Mouse (Mus musculus): ENCODE measurements around the gene Olfr155. TPM values are rescaled to one million over a fixed set of nuclear protein-coding genes. Genes with fewer than 3 reads are reported as not detected.

The Olfr155 gene
- not detected for polyA plus RNA-seq (2014; fragmentation: Illumina TruSeq; extraction: RNeasy Lipid Tissue Mini Kit (QIAGEN cat#74804); ENCODE audit: low read depth, low replicate concordance)

GRCm38 (mm10) chr4:43851265-43851664 lies at the start of gene Olfr155:
Olfr155 (plus strand) TSS chr4:43851565.

GRCm38 (mm10) chr4:43823845-43824337 lies 27.5 kb upstream of the Olfr155 start, which contains the start of gene Olfr156:
Olfr156 (minus strand) TSS chr4:43823895.

GRCm38 (mm10) chr4:43840101-43840500 lies 11.3 kb upstream of the Olfr155 start, which contains the start of gene Olfr157:
Olfr157 (minus strand) TSS chr4:43840201.

GRCm38 (mm10) chr4:43875160-43875918 lies 24.0 kb downstream of the Olfr155 start, which contains the start of gene Reck:
Reck (plus strand) TSS chr4:43875530.

Other genes with a start within 250 kb of the Olfr155 start
- gene Npr2, start 219.6 kb upstream of the Olfr155 start, polyA plus RNA-seq (2014; fragmentation: Illumina TruSeq; extraction: RNeasy Lipid Tissue Mini Kit (QIAGEN cat#74804); ENCODE audit: low read depth, low replicate concordance), result 3.2 TPM
- not detected for gene Spag8, start 198.0 kb upstream of the Olfr155 start, polyA plus RNA-seq (2014; fragmentation: Illumina TruSeq; extraction: RNeasy Lipid Tissue Mini Kit (QIAGEN cat#74804); ENCODE audit: low read depth, low replicate concordance)
- 8.2 TPM for gene Hint2, start 195.1 kb upstream of the Olfr155 start, polyA plus RNA-seq (2014; fragmentation: Illumina TruSeq; extraction: RNeasy Lipid Tissue Mini Kit (QIAGEN cat#74804); ENCODE audit: low read depth, low replicate concordance)
- gene Tmem8b, start 182.6 kb upstream of the Olfr155 start, polyA plus RNA-seq (2014; fragmentation: Illumina TruSeq; extraction: RNeasy Lipid Tissue Mini Kit (QIAGEN cat#74804); ENCODE audit: low read depth, low replicate concordance), result 2.7 TPM
- gene Fam221b, start 182.4 kb upstream of the Olfr155 start, polyA plus RNA-seq (2014; fragmentation: Illumina TruSeq; extraction: RNeasy Lipid Tissue Mini Kit (QIAGEN cat#74804); ENCODE audit: low read depth, low replicate concordance), result 0.47 TPM
- not detected for gene Olfr70, start 150.8 kb upstream of the Olfr155 start, polyA plus RNA-seq (2014; fragmentation: Illumina TruSeq; extraction: RNeasy Lipid Tissue Mini Kit (QIAGEN cat#74804); ENCODE audit: low read depth, low replicate concordance)
- not detected for gene Olfr71, start 141.3 kb upstream of the Olfr155 start, polyA plus RNA-seq (2014; fragmentation: Illumina TruSeq; extraction: RNeasy Lipid Tissue Mini Kit (QIAGEN cat#74804); ENCODE audit: low read depth, low replicate concordance)
- not detected for gene Hrct1, start 124.4 kb upstream of the Olfr155 start, polyA plus RNA-seq (2014; fragmentation: Illumina TruSeq; extraction: RNeasy Lipid Tissue Mini Kit (QIAGEN cat#74804); ENCODE audit: low read depth, low replicate concordance)
- 0.54 TPM for gene Spaar, start 121.5 kb upstream of the Olfr155 start, polyA plus RNA-seq (2014; fragmentation: Illumina TruSeq; extraction: RNeasy Lipid Tissue Mini Kit (QIAGEN cat#74804); ENCODE audit: low read depth, low replicate concordance)
- not detected for gene Olfr159, start 80.6 kb upstream of the Olfr155 start, polyA plus RNA-seq (2014; fragmentation: Illumina TruSeq; extraction: RNeasy Lipid Tissue Mini Kit (QIAGEN cat#74804); ENCODE audit: low read depth, low replicate concordance)
- gene Olfr156, start 27.7 kb upstream of the Olfr155 start, polyA plus RNA-seq (2014; fragmentation: Illumina TruSeq; extraction: RNeasy Lipid Tissue Mini Kit (QIAGEN cat#74804); ENCODE audit: low read depth, low replicate concordance), result not detected
- gene Olfr157, start 11.4 kb upstream of the Olfr155 start, polyA plus RNA-seq (2014; fragmentation: Illumina TruSeq; extraction: RNeasy Lipid Tissue Mini Kit (QIAGEN cat#74804); ENCODE audit: low read depth, low replicate concordance), result not detected
- 8.7 TPM for gene Reck, start 24.0 kb downstream of the Olfr155 start, polyA plus RNA-seq (2014; fragmentation: Illumina TruSeq; extraction: RNeasy Lipid Tissue Mini Kit (QIAGEN cat#74804); ENCODE audit: low read depth, low replicate concordance)
- gene Glipr2, start 105.8 kb downstream of the Olfr155 start, polyA plus RNA-seq (2014; fragmentation: Illumina TruSeq; extraction: RNeasy Lipid Tissue Mini Kit (QIAGEN cat#74804); ENCODE audit: low read depth, low replicate concordance), result 20.5 TPM
- not detected for gene Ccin, start 131.9 kb downstream of the Olfr155 start, polyA plus RNA-seq (2014; fragmentation: Illumina TruSeq; extraction: RNeasy Lipid Tissue Mini Kit (QIAGEN cat#74804); ENCODE audit: low read depth, low replicate concordance)
- 98.4 TPM for gene Clta, start 152.9 kb downstream of the Olfr155 start, polyA plus RNA-seq (2014; fragmentation: Illumina TruSeq; extraction: RNeasy Lipid Tissue Mini Kit (QIAGEN cat#74804); ENCODE audit: low read depth, low replicate concordance)
- 207 TPM for gene Gne, start 232.6 kb downstream of the Olfr155 start, polyA plus RNA-seq (2014; fragmentation: Illumina TruSeq; extraction: RNeasy Lipid Tissue Mini Kit (QIAGEN cat#74804); ENCODE audit: low read depth, low replicate concordance)